Mouse (Mus musculus) bone marrow, adult 2 months (tissue): Measurements from ENCODE around the gene Efcab1.

Source experiments
- CTCF ChIP-seq: fragments of 200-500 bp; IDR thresholded peaks from 2 replicates; pipeline ENCODE4 v1.5.1; 2011; ENCODE audit warnings: low read length, control low read depth; ENCODE audit not compliant: control insufficient read depth, insufficient read depth
- POLR2A ChIP-seq: fragments of 200-500 bp; IDR thresholded peaks from 2 replicates; pipeline ENCODE4 v1.6.1; 2011; ENCODE audit warnings: low read depth, mild to moderate bottlenecking, control low read depth, low read length, borderline replicate concordance; ENCODE audit not compliant: control insufficient read depth

- TF ChIP-seq CTCF (no peak), POLR2A (no peak)
Observed at GRCm38 (mm10) chr16:14939994-14940715, 33.7 kb downstream of the Efcab1 start.
